Mouse (Mus musculus) heart, postnatal 0 days (tissue): ENCODE results near the gene Cd200r1. TPM values are rescaled to one million over a fixed set of nuclear protein-coding genes. Genes with fewer than 3 reads are reported as not detected.

ENCODE experiments used
- ATAC-seq: fragments of 200-750 bp; cut with Nextera tagmentation; 2 replicates; pipeline ENCODE4 v1.8.0; 2017; ENCODE audit warnings: low read depth, moderate number of reproducible peaks, moderate library complexity; ENCODE audit not compliant: insufficient read depth
- DNase-seq: peaks from one replicate; pipeline ENCODE4 v3.0.0-alpha.2; 2016; ENCODE audit warnings: low spot score
- H3K27ac ChIP-seq: fragments of 300-500 bp; sonication (generic); 2 replicates; pipeline ENCODE4 v1.5.1; 2014; ENCODE audit warnings: low read depth, mild to moderate bottlenecking
- H3K27me3 ChIP-seq: fragments of 300-500 bp; sonication (generic); 2 replicates; pipeline ENCODE4 v1.6.1; 2014; ENCODE audit warnings: low read length, mixed read lengths; ENCODE audit not compliant: control insufficient read depth, insufficient read depth
- H3K36me3 ChIP-seq: fragments of 300-500 bp; sonication (generic); replicated peaks from 2 replicates; pipeline ENCODE4 v1.6.1; 2014; ENCODE audit warnings: low read length, mixed read lengths; ENCODE audit not compliant: control insufficient read depth, insufficient read depth
- H3K4me1 ChIP-seq: fragments of 300-500 bp; sonication (generic); 2 replicates; pipeline ENCODE4 v1.6.1; 2014; ENCODE audit warnings: antibody characterized with exemption; ENCODE audit not compliant: control insufficient read depth, insufficient read depth
- H3K4me2 ChIP-seq: fragments of 300-500 bp; sonication (generic); 2 replicates; pipeline ENCODE4 v1.6.1; 2014; ENCODE audit warnings: low read depth, mild to moderate bottlenecking, low read length, moderate library complexity
- H3K4me3 ChIP-seq: fragments of 300-500 bp; sonication (generic); 2 replicates; pipeline ENCODE4 v1.5.1; 2014; ENCODE audit warnings: low read depth, low read length
- H3K9ac ChIP-seq: fragments of 300-500 bp; sonication (generic); replicated peaks from 2 replicates; pipeline ENCODE4 v1.6.1; 2014; ENCODE audit warnings: low read depth, low read length, mixed read lengths
- H3K9me3 ChIP-seq: fragments of 300-500 bp; sonication (generic); replicated peaks from 2 replicates; pipeline ENCODE4 v1.6.1; 2016; ENCODE audit warnings: low read length; ENCODE audit not compliant: control insufficient read depth
- CTCF ChIP-seq: IDR thresholded peaks from 2 replicates; pipeline ENCODE4 v1.5.1; 2016; ENCODE audit warnings: antibody characterized with exemption, control low read depth, low read depth
- EP300 ChIP-seq: IDR thresholded peaks from 2 replicates; pipeline ENCODE4 v1.6.1; 2016; ENCODE audit warnings: antibody characterized with exemption, low read depth
- WGBS: fragments of 180-500 bp; shearing (Covaris S2); extraction: QIAGEN DNeasy Blood & Tissue Kit; methylation state at CpG from one replicate; pipeline ENCODE4 v1.1.7; 2014; 5-methylcytosine and 5-hydroxymethylcytosine counted together
- polyA plus RNA-seq: library from polyadenylated mRNA; unstranded; fragments of >200 nt; fragmentation: Nextera tagmentation; extraction: Ambion mirVana; gene quantifications from 2 replicates; pipeline ENCODE4 v1.2.1, GENCODE M21; 2015
- total RNA-seq: library from RNA; depleted of rRNA; stranded (reverse); fragments of >200 nt; gene quantifications from 2 replicates; pipeline ENCODE4 v1.2.3, GENCODE M21; 2014; ENCODE audit warnings: low replicate concordance

Cd200r1 gene
- total and polyA plus RNA-seq, 2 experiments from 2014 or later, result 0.98 to 1.6 TPM

DNA sequence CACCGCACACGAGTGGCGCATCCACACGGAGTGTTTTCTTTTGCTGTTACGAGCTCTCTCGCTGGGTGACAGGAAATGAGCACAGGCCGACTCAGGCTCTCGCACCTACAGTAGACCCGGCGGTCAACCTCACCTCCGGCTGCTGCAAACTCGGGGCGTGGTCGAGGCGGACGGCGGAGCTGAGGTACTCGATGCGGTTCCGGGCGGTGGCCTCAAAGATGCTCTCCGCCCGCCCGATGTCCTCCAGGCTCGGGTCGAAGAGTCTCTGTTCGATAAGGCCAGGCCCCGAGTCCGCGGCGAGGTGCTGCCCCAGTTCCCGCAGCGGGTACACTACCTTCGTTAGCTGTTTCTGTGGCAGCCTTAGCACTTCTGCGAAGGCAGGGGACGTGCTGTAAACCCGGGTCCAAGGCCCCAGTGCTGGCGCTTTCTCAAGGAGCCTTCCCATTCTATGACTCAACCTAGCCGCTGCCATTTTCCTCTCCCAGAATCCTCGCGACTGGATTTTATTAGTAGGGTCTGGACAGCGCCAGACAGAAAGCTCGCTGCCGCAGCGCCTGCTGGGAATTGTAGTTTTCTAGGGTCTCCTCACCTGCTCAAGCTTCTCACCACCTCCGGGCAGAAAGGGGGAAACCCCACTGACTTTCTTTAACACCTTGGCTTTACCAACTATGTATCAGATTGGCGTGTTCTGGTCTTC lies 19.5 kb upstream of the Cd200r1 start, which contains the start of gene Gtpbp8:
Gene Gtpbp8 (minus strand): TSS at position 498 of the 697 bp plus-strand sequence.
- TF ChIP-seq CTCF, result no peak
- TF ChIP-seq EP300, result 0 out of 2 replicates have a peak, but pooled peaks have one; percentile 42
- Histone ChIP-seq H3K4me2 (peak within 1 kb of the TSS; percentile 84), H3K9ac (peak within 1 kb of the TSS; percentile 83), H3K4me3 (peak within 1 kb of the TSS; percentile 89), H3K27ac (peak within 1 kb of the TSS; percentile 93), H3K36me3 (peaks cover 11% of the 10 kb centered on the region), H3K27me3 (no peaks in the 10 kb centered on the region), H3K4me1 (peaks cover 5% of the 10 kb centered on the region), H3K9me3 (no peaks in the 10 kb centered on the region)
- WGBS, result under 1% methylated on average over 47 of the region's 47 CpGs
- peak; percentile 80 for DNase-seq
- ATAC-seq, result peak; percentile 92

DNA sequence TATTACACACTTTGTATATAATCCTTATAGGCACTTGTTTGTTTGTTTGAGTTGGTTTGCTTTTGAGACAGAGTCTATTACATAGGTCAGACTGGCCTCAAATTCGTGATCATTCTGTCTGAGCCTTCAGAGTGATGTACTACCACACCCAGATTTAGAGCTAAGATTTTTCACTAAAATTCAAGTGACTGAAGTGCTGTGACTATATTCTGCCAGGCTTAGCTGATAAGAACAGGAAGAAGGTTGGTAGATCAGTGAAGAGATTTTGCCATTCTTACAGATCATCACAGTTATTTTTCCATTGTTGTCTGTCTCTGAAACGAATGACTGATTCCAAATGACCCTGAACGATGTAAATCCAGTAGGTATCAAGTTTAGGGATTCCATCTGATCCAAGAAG lies 17.5 kb upstream of the Cd200r1 start:
- no peaks in the 10 kb centered on the region for H3K36me3 ChIP-seq
- H3K4me1 ChIP-seq, result peaks cover 5% of the 10 kb centered on the region
- no peak for TF ChIP-seq EP300
- no peak for TF ChIP-seq CTCF
- H3K27ac ChIP-seq, result no peak overlapping the region
- H3K4me2 ChIP-seq, result no peak overlapping the region
- ATAC-seq (no peak), DNase-seq (no peak)
- no peak overlapping the region for H3K4me3 ChIP-seq
- no peaks in the 10 kb centered on the region for H3K9me3 ChIP-seq
- WGBS, result 41% methylated on average over 3 of the region's 3 CpGs
- H3K27me3 ChIP-seq, result no peaks in the 10 kb centered on the region
- no peak overlapping the region for H3K9ac ChIP-seq

DNA sequence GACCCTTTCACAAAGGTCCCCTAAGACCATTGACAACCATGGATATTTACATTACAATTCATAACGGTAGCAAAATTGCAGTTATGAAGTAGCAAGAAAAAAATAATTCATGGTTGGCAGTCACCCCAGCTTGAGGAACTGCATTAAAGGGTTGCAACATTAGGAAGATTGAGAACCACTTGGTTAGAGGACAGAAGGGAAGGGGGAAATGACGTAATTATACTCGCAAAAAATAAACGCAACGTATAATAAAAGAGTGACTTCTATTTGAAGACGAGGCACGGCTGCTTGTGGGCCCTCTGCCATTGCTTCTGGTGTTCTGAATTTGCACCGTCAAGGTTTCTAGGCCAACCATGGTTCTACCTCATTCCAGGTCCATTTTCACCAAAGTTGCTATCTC lies 7.8 kb upstream of the Cd200r1 start:
- TF ChIP-seq EP300 (no peak), CTCF (no peak)

DNA sequence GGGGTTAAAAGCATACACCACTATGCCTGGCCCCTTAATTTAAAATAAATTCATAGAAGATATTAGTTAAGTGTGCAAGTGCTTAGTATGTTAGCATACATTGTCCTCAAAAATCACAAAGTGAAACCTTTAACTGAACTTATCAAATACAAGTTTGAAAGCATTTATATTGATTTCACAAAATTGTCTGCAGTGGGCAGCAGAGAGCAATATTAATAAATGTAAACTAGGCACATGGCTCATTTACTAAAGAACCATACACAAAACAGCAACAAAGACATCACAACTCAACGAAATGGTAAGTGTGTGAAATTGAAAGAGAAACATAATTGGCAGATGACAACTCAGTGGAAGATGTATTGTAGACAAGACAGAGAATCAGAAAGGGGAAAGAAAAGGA lies 3.7 kb upstream of the Cd200r1 start:
- H3K4me3 ChIP-seq, result no peak overlapping the region
- no peak overlapping the region for H3K4me2 ChIP-seq
- TF ChIP-seq CTCF, result peak; percentile 33; the same call in 1 of the 2 replicates
- TF ChIP-seq EP300, result no peak
- 50% methylated on average over 1 of the region's 1 CpGs for WGBS
- no peaks in the 10 kb centered on the region for H3K9me3 ChIP-seq
- H3K4me1 ChIP-seq, result no peaks in the 10 kb centered on the region
- H3K9ac ChIP-seq, result no peak overlapping the region
- no peak overlapping the region for H3K27ac ChIP-seq
- H3K36me3 ChIP-seq, result no peaks in the 10 kb centered on the region
- DNase-seq (no peak), ATAC-seq (no peak)
- no peaks in the 10 kb centered on the region for H3K27me3 ChIP-seq

More for the DNA sequence above, 7.8 kb upstream of the Cd200r1 start:
- Histone ChIP-seq H3K4me1 (no peaks in the 10 kb centered on the region), H3K4me2 (no peak overlapping the region), H3K9ac (no peak overlapping the region), H3K4me3 (no peak overlapping the region), H3K36me3 (no peaks in the 10 kb centered on the region), H3K9me3 (no peaks in the 10 kb centered on the region), H3K27ac (no peak overlapping the region), H3K27me3 (no peaks in the 10 kb centered on the region)
- ATAC-seq (no peak), DNase-seq (no peak)
- WGBS, result 74% methylated on average over 8 of the region's 8 CpGs

DNA sequence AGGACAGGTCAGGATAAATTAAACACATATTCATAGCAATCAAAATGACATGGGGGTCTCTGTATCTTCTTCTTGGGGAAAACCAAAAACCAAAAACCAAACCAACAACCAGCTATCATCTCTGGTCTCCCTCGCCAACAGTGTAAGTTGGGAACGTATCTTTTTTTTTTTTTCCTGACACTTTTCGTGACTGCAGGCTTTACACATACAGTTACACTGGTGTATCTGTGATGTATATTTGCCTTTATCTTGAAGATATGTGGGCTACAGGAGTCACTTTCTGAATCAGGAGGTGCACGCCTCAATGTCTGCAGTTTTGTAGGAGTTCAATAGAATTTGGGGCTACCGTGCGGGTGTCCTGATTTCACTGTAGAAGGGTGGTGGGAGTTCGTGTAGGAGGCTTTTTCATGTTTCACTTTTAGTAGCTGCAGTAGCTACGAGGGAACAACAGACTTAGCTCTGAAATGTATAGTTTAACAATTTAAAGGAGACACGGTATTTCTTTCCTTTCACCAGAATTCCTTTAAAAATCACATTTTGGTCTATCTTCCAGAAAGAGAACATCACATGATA lies 870 bp downstream of the Cd200r1 start:
- 59% methylated on average over 9 of the region's 9 CpGs for WGBS

DNA sequence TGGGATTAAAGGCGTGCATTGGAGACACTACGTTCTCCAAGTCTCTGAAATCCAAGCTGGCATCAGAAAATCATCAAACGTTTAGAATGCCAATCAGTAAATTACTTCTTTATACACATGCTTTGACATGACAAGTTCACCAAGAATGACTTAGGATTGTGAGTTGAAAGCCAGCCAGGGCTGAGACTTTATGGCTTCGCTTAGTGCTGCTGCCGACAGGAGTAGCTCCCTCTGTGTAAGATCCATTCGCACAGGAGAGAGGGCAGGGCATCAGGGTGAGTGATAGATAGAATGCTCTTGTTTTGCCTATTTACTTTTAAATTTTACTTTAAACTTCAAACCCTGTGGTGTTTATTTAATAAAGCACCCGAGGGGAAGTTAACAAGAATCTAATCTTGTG lies 2.0 kb downstream of the Cd200r1 start:
- Histone ChIP-seq H3K4me1 (no peaks in the 10 kb centered on the region), H3K36me3 (no peaks in the 10 kb centered on the region), H3K9ac (no peak overlapping the region), H3K4me2 (no peak overlapping the region), H3K4me3 (no peak overlapping the region), H3K27ac (no peak overlapping the region), H3K27me3 (no peaks in the 10 kb centered on the region), H3K9me3 (no peaks in the 10 kb centered on the region)
- 76% methylated on average over 7 of the region's 7 CpGs for WGBS
- ATAC-seq (no peak), DNase-seq (no peak)
- TF ChIP-seq EP300 (no peak), CTCF (no peak)

More for the DNA sequence above, 870 bp downstream of the Cd200r1 start:
- DNase-seq, result no peak
- no peak for ATAC-seq
- TF ChIP-seq CTCF (no peak), EP300 (no peak)
- Histone ChIP-seq H3K4me3 (peak overlapping the region; percentile 26), H3K4me1 (no peaks in the 10 kb centered on the region), H3K9me3 (no peaks in the 10 kb centered on the region), H3K36me3 (no peaks in the 10 kb centered on the region), H3K27ac (no peak overlapping the region), H3K27me3 (no peaks in the 10 kb centered on the region), H3K4me2 (peak overlapping the region; percentile 52), H3K9ac (no peak overlapping the region)
